Mouse (Mus musculus): ENCODE results near the gene Cdc25a. TPM values are rescaled to one million over a fixed set of nuclear protein-coding genes. Genes with fewer than 3 reads are reported as not detected.

Cdc25a gene
- polyA plus RNA-seq, 1 experiment = 4.3 TPM

DNA sequence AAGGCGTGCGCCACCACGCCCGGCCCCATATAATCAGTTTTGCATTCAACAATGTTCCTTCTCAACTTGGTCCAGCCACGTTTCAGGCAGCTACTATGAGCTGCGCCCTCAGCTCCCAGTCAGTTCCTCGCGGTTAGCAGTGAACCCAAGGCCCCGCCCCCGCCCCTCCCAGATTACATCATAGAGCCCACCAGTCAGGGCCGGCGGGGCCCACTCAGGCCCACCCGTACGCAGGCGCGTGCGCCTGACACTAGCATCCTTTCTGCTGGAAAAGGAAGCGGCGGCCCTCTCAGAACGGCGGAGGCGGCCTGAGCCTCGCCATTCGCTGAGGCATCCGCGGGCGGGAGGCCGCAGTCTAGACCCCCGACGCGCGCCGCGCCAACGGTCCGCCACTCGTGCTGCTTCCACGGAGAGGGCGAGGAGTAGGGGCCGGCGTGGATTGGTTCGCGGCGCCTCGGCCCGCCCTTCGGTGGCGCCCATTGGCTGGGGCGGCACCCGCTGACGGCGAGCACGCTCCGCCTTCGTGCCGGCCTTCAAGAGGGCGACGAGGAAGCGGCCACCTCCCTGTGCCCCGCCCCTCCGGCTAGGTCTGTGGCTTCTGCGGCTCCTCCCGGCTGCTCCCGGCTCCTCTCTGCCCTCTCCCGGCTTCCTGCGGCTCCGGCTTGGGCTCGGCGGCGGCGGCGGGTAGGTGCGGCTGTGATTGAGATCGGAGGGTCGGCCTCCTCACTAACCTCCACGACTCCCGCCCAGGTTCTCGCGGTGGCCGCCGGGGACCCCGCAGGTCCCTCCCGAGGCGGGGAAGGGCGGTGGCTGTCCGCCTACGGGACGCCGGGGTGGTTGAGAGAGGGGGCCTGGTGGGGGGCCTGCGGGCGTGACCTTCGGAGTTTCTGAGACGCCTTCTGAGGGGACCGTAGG lies 56.1 kb downstream of the Cdc25a start, which contains the start of gene Map4:
Map4 (plus strand) TSS at position 204 of the 915 bp plus-strand sequence.
- H3K27me3 ChIP-seq (replicated peaks; ENCODE audit: control insufficient read depth, insufficient read depth, low read length) = no peaks in the 10 kb centered on the region
- H3K4me1 ChIP-seq (ENCODE audit: control insufficient read depth, insufficient read depth, low read length) = no peaks in the 10 kb centered on the region
- DNase-seq = peak; percentile 99
- H3K36me3 ChIP-seq (ENCODE audit: control insufficient read depth, insufficient read depth, low read length) = no peaks in the 10 kb centered on the region
- peak within 1 kb of the TSS; percentile 98 for H3K4me3 ChIP-seq (ENCODE audit: insufficient read depth, low read depth, low read length)
- TF ChIP-seq POLR2A (IDR thresholded peaks at IDR 0.05; ENCODE audit: low read depth, low read length) = peak; percentile 65
- TF ChIP-seq CTCF (conservative IDR thresholded peaks at IDR 0.05; ENCODE audit: insufficient read depth, insufficient read length, low read depth, low read length) = peak; percentile 28; the same call in 1 of the 2 replicates
- peak within 1 kb of the TSS; percentile 88 for H3K27ac ChIP-seq (ENCODE audit: insufficient read depth, low read depth, low read length)
- WGBS = under 1% methylated on average over 93 of the region's 94 CpGs

DNA sequence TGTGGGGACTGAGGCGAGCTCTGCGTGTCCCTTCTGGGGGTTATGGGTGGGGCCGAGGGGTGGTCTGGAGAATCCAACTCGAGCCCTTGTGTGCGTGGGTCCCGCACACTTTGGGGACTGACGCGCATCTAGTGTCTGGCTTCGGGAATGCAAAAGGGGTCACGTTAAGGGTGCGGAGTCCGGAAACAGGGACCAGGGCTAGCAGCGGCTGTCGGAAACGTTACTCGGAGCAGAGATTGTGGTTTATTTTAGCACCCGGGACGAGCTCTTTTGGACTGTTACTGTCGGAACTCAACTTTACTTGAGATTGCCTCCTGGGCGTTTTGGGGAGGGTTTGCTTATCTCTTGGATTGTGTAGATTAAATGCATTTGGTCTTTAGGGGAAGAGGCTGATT lies 57.0 kb downstream of the Cdc25a start:
- WGBS = under 1% methylated on average over 20 of the region's 20 CpGs
- peak overlapping the region; percentile 88 for H3K27ac ChIP-seq (ENCODE audit: insufficient read depth, low read depth, low read length)
- H3K4me3 ChIP-seq (ENCODE audit: insufficient read depth, low read depth, low read length) = peak overlapping the region; percentile 98
- TF ChIP-seq POLR2A (IDR thresholded peaks at IDR 0.05; ENCODE audit: low read depth, low read length) (no peak), CTCF (conservative IDR thresholded peaks at IDR 0.05; ENCODE audit: insufficient read depth, insufficient read length, low read depth, low read length) (no peak)
- no peaks in the 10 kb centered on the region for H3K4me1 ChIP-seq (ENCODE audit: control insufficient read depth, insufficient read depth, low read length)
- H3K36me3 ChIP-seq (ENCODE audit: control insufficient read depth, insufficient read depth, low read length) = no peaks in the 10 kb centered on the region
- DNase-seq = peak; percentile 46
- H3K27me3 ChIP-seq (replicated peaks; ENCODE audit: control insufficient read depth, insufficient read depth, low read length) = no peaks in the 10 kb centered on the region

DNA sequence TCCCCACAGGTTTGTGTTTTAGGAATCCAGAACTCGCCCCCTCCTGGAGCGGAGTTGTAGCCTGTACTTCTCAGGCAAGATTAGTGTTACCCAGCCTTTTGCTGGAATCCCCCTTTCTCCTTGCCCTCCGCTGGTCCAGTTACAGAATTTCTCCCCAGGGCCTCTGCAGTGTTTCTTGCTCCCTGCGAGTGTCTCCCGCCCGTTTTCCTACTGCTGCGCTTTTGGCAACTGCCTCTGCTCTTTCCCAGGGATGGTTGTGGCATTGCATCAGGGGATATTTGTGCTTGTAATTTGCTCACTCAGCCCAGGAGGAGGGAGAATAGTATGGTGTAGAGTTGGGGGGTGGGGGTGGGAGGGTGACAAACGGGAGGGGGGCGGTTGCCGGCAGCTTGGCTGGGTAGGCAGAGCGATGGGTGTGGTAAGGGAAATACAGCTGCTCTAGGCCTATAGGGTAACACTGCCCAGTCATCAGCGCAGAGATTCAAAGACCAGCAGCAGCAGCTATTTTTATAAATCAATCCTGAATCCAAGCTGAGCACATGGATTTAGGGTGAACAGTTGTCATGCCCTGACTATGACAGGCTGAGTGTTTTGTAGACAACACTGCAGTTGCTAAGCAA lies 57.5 kb downstream of the Cdc25a start:
- no peaks in the 10 kb centered on the region for H3K27me3 ChIP-seq (replicated peaks; ENCODE audit: control insufficient read depth, insufficient read depth, low read length)
- 0 out of 2 replicates have a peak, but pooled peaks have one; percentile 8 for TF ChIP-seq CTCF (conservative IDR thresholded peaks at IDR 0.05; ENCODE audit: insufficient read depth, insufficient read length, low read depth, low read length)
- no peak for TF ChIP-seq POLR2A (IDR thresholded peaks at IDR 0.05; ENCODE audit: low read depth, low read length)
- no peaks in the 10 kb centered on the region for H3K4me1 ChIP-seq (ENCODE audit: control insufficient read depth, insufficient read depth, low read length)
- 5% methylated on average over 12 of the region's 12 CpGs for WGBS
- peak overlapping the region; percentile 88; the same call in 1 of the 2 replicates for H3K27ac ChIP-seq (ENCODE audit: insufficient read depth, low read depth, low read length)
- DNase-seq = peak; percentile 53
- H3K36me3 ChIP-seq (ENCODE audit: control insufficient read depth, insufficient read depth, low read length) = no peaks in the 10 kb centered on the region
- H3K4me3 ChIP-seq (ENCODE audit: insufficient read depth, low read depth, low read length) = peak overlapping the region; percentile 98

DNA sequence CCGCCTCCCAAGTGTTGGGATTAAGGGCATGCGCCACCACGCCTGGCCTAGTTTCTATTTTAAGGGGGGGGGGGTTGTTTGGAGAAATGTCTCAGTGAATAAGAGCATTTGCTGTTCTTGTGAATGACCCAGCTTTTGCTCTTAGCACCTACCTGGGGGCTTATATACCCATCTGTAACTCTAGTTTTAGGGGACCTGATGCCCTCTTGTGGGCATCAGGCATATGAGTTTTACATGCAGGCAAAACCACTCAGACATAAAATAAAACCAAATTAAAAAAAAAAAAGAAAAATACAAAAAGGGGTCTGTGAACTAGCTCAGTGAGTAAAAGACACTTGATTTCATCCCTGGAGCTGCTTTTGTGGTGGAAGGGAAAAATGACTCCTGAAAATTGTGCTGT lies 64.0 kb downstream of the Cdc25a start:
- Histone ChIP-seq H3K36me3 (ENCODE audit: control insufficient read depth, insufficient read depth, low read length) (no peaks in the 10 kb centered on the region), H3K27me3 (replicated peaks; ENCODE audit: control insufficient read depth, insufficient read depth, low read length) (no peaks in the 10 kb centered on the region), H3K4me3 (ENCODE audit: insufficient read depth, low read depth, low read length) (no peak overlapping the region), H3K4me1 (ENCODE audit: control insufficient read depth, insufficient read depth, low read length) (0 out of 2 replicates have a peak, but pooled peaks cover 4% of the 10 kb centered on the region), H3K27ac (ENCODE audit: insufficient read depth, low read depth, low read length) (no peak overlapping the region)
- 100% methylated on average over 3 of the region's 3 CpGs for WGBS
- no peak for TF ChIP-seq CTCF (conservative IDR thresholded peaks at IDR 0.05; ENCODE audit: insufficient read depth, insufficient read length, low read depth, low read length)
- no peak for TF ChIP-seq POLR2A (IDR thresholded peaks at IDR 0.05; ENCODE audit: low read depth, low read length)
- DNase-seq = no peak

DNA sequence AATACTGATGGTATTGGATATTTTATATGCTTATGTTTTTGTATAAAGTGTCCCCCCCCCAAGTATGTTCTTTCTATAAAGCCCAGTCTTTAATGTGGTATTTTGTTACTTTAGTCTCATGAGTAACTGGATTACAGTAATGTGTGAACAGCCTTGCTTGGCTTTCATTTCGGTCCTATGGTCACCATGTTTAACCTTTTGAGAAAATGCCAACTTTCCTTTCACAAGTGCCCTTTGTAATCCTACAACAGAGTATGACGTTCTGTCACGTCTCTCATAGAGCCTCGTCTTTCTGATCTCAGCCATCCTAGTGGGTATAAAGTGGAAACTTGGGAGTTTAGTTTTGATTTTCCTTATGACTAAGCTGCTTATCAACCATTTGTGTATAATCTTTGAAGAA lies 67.4 kb downstream of the Cdc25a start:
- TF ChIP-seq CTCF (conservative IDR thresholded peaks at IDR 0.05; ENCODE audit: insufficient read depth, insufficient read length, low read depth, low read length) = no peak
- TF ChIP-seq POLR2A (IDR thresholded peaks at IDR 0.05; ENCODE audit: low read depth, low read length) = no peak
- Histone ChIP-seq H3K27me3 (replicated peaks; ENCODE audit: control insufficient read depth, insufficient read depth, low read length) (no peaks in the 10 kb centered on the region), H3K36me3 (ENCODE audit: control insufficient read depth, insufficient read depth, low read length) (no peaks in the 10 kb centered on the region), H3K4me3 (ENCODE audit: insufficient read depth, low read depth, low read length) (no peak overlapping the region), H3K4me1 (ENCODE audit: control insufficient read depth, insufficient read depth, low read length) (0 out of 2 replicates have a peak, but pooled peaks cover 4% of the 10 kb centered on the region), H3K27ac (ENCODE audit: insufficient read depth, low read depth, low read length) (no peak overlapping the region)
- DNase-seq = peak; percentile 10
- 52% methylated on average over 4 of the region's 4 CpGs for WGBS

Other genes starting within 250 kb of the Cdc25a start
- gene Fbxw24, start 249.5 kb upstream of the Cdc25a start, polyA plus RNA-seq (2012; rRNA removed) = not detected in 2 replicates
- gene Fbxw25, start 210.9 kb upstream of the Cdc25a start, polyA plus RNA-seq (2012; rRNA removed) = not detected in 2 replicates
- 0.05 and 0.09 TPM in 2 replicates for gene Fbxw18, start 172.9 kb upstream of the Cdc25a start, polyA plus RNA-seq (2012; rRNA removed)
- gene Fbxw26, start 129.5 kb upstream of the Cdc25a start, polyA plus RNA-seq (2012; rRNA removed) = not detected in 2 replicates
- gene Fbxw27, start 84.9 kb upstream of the Cdc25a start, polyA plus RNA-seq (2012; rRNA removed) = not detected in 2 replicates
- gene Spink8, start 63.3 kb upstream of the Cdc25a start, polyA plus RNA-seq (2012; rRNA removed) = 32.8 and 35.6 TPM in 2 replicates
- gene Nme6, start 42.8 kb upstream of the Cdc25a start, polyA plus RNA-seq (2012; rRNA removed) = 36.5 and 38.6 TPM in 2 replicates
- gene Camp, start 26.0 kb upstream of the Cdc25a start, polyA plus RNA-seq (2012; rRNA removed) = not detected in 2 replicates
- 99.0 and 107 TPM in 2 replicates for gene Map4, start 55.9 kb downstream of the Cdc25a start, polyA plus RNA-seq (2012; rRNA removed)
- 12.0 and 12.2 TPM in 2 replicates for gene Smarcc1, start 242.1 kb downstream of the Cdc25a start, polyA plus RNA-seq (2012; rRNA removed)
- 84.3 and 87.6 TPM in 2 replicates for gene Dhx30, start 242.3 kb downstream of the Cdc25a start, polyA plus RNA-seq (2012; rRNA removed)

Measured in kidney, adult 2 months (tissue).